Mouse (Mus musculus) cerebellum, postnatal 10 days (tissue): ENCODE measurements at regions not wholly inside any gene's neighbourhood (a gene's known extent, or its start where the extent isn't known, plus 50 kb on each side); places are given as distances from the start of the nearest gene placed in this dataset.

Source experiments
- DNase-seq, 2 experiments: peaks; one replicate each; pipeline ENCODE4 v3.0.0; 2021; ENCODE audit warnings: mixed read lengths in 2 of 2

DNA sequence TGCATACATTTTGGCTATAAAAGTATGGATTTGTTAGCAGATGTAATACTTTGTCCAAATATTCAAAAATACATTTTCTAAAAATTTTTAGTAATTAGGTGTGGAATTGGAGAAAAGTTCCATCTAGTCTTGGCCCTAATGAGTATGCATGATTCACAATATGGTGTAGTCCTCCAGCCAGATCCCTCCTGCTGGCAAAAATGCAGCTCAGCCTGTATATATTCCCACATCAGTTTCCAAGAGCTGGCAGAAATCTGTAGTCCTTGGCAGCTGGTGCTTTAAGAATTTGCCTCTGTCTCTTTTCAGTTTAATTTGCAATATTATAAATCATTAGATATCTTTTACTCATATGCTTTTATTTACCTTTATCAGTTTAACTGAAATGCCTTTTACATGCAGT is 1358.3 kb downstream of the Lrfn5 start:
- peak; percentile 8 to 33 for DNase-seq

DNA sequence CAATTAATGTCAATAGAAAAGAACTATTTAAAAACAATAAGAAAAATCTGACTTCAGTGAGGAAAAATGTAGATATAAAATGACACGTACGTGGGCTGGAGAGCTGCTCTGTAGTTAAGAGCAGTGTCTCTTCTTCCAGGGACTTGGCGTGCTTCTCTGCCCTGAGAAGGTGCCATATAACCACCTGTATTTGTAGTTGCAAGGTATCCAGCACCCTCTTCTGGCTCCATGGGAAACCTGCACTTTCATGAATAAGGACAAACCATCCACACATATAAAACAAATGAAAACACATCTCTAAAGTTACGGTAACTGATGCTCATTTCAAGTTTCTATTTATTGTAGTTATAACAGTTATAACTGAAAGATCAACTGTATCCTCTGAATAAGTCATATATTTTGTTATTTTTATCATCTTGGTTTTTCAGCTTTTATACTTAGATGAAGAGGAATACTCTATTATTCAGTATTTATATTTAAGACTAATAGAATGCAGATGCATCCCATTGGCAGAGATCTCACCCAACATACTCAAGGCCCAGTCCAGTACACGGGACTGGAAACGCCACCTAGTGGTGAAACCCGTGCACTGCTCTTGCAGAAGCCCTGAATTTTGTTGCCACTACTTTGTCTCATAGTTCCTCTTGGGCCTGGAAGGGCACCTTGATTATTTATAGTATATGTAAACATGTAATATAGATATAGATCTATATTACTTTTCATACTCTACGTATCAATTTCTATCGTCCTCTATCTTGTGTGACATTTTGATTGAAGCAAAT is 1370.1 kb downstream of the Lrfn5 start:
- DNase-seq: peak; percentile 19 to 32
